Mouse (Mus musculus): Measurements from ENCODE around the gene Samd13. TPM values are rescaled to one million over a fixed set of nuclear protein-coding genes. Genes with fewer than 3 reads are reported as not detected.

Samd13 gene
- total RNA-seq, 2 experiments from 2014 or later: 1.5 TPM

- no peak for DNase-seq (ENCODE audit: low spot score in 2 of 2)
Measured at GRCm38 (mm10) chr3:146675101-146675500, 10.3 kb downstream of the Samd13 start.

GRCm38 (mm10) chr3:146671121-146671520, 14.3 kb downstream of the Samd13 start:
- DNase-seq (ENCODE audit: low spot score in 2 of 2): no peak

- no peak for DNase-seq (ENCODE audit: low spot score in 2 of 2)
Measured at GRCm38 (mm10) chr3:146661907-146662306, 23.5 kb downstream of the Samd13 start.

GRCm38 (mm10) chr3:146661001-146661400, 24.4 kb downstream of the Samd13 start:
- DNase-seq (ENCODE audit: low spot score in 2 of 2): no peak

GRCm38 (mm10) chr3:146659321-146659720, 26.1 kb downstream of the Samd13 start:
- no peak for DNase-seq (ENCODE audit: low spot score in 2 of 2)

- no peak for DNase-seq (ENCODE audit: low spot score in 2 of 2)
Measured at GRCm38 (mm10) chr3:146658061-146658639, 27.2 kb downstream of the Samd13 start.

GRCm38 (mm10) chr3:146657433-146657832, 28.0 kb downstream of the Samd13 start:
- DNase-seq (ENCODE audit: low spot score in 2 of 2): no peak

- no peak for DNase-seq (ENCODE audit: low spot score in 2 of 2)
Measured at GRCm38 (mm10) chr3:146655111-146655577, 30.2 kb downstream of the Samd13 start.

- no peak for DNase-seq (ENCODE audit: low spot score in 2 of 2)
Measured at GRCm38 (mm10) chr3:146653692-146654091, 31.7 kb downstream of the Samd13 start.

GRCm38 (mm10) chr3:146652431-146652830, 33.0 kb downstream of the Samd13 start:
- DNase-seq (ENCODE audit: low spot score in 2 of 2): no peak

- no peak for DNase-seq (ENCODE audit: low spot score in 2 of 2)
Measured at GRCm38 (mm10) chr3:146651217-146651616, 34.2 kb downstream of the Samd13 start, which contains the start of gene 4930503B20Rik. Gene 4930503B20Rik, minus strand, starts transcription at chr3:146651317.

- DNase-seq (ENCODE audit: low spot score in 2 of 2): no peak
Measured at GRCm38 (mm10) chr3:146650716-146651115, 34.7 kb downstream of the Samd13 start.

- DNase-seq (ENCODE audit: low spot score in 2 of 2): no peak
Measured at GRCm38 (mm10) chr3:146649311-146649894, 36.0 kb downstream of the Samd13 start.

GRCm38 (mm10) chr3:146641818-146642427, 43.5 kb downstream of the Samd13 start:
- no peak for DNase-seq (ENCODE audit: low spot score in 2 of 2)

- no peak for DNase-seq (ENCODE audit: low spot score in 2 of 2)
Measured at GRCm38 (mm10) chr3:146632506-146632905, 52.9 kb downstream of the Samd13 start.

GRCm38 (mm10) chr3:146628227-146628982, 57.0 kb downstream of the Samd13 start:
- no peak for DNase-seq (ENCODE audit: low spot score in 2 of 2)

GRCm38 (mm10) chr3:146625766-146626165, 59.6 kb downstream of the Samd13 start:
- no peak for DNase-seq (ENCODE audit: low spot score in 2 of 2)

- DNase-seq (ENCODE audit: low spot score in 2 of 2): no peak
Measured at GRCm38 (mm10) chr3:146621966-146622365, 63.4 kb downstream of the Samd13 start.

GRCm38 (mm10) chr3:146620555-146621249, 64.7 kb downstream of the Samd13 start:
- DNase-seq (ENCODE audit: low spot score in 2 of 2): peak; percentile 4 to 14

- DNase-seq (ENCODE audit: low spot score in 2 of 2): no peak
Measured at GRCm38 (mm10) chr3:146620101-146620500, 65.3 kb downstream of the Samd13 start.

- DNase-seq (ENCODE audit: low spot score in 2 of 2): no peak
Measured at GRCm38 (mm10) chr3:146618357-146618756, 67.0 kb downstream of the Samd13 start.
